Mouse (Mus musculus): ENCODE measurements around the gene Twnk. TPM values are rescaled to one million over a fixed set of nuclear protein-coding genes. Genes with fewer than 3 reads are reported as not detected.

The Twnk gene
- total and polyA plus RNA-seq, 3 experiments = 12.4 to 30.1 (median 18.9) TPM

DNA sequence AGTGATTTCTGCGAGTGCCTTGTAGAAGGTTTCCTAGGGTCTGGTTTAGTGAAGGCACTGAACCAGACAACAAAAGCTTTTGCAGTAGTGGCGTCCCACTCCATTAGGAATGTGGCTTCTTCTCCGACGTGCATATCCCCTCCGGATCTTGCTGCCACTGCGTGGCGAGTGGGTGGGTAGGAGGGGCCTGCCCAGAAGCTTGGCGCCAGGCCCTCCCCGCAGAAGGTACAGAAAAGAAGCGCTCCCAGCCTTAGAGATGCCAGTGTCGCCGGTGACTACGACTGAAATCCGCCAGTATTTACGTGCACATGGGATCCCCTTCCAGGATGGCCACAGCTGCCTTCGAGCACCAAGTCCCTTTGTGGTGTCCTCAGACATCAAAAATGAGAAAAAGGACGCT, 1.6 kb downstream of the Twnk start:
- in situ Hi-C loops (cut with MboI; ENCODE audit: low pct_ligation_motif_present, low pct_unique_long_range_greater_than_20kb, low sequenced_read_pairs) = no loop called here
- peaks cover 42 to 78% of the 10 kb centered on the region in 2 experiments for H3K36me3 ChIP-seq (replicated peaks in 1 of 2; ENCODE audit: control insufficient read depth in 1 of 2, insufficient read depth in 1 of 2, low read length in 1 of 2)
- DNase-seq (ENCODE audit: extremely low read depth) = no peak
- TF ChIP-seq MAX (IDR thresholded peaks at IDR 0.05; ENCODE audit: low read length) = no peak
- TF ChIP-seq ETS1 (conservative IDR thresholded peaks at IDR 0.05; ENCODE audit: low read depth, low read length) = no peak
- TF ChIP-seq POLR2A (IDR thresholded peaks at IDR 0.05; ENCODE audit: low read depth, low read length) = no peak
- no peak for TF ChIP-seq TCF12 (IDR thresholded peaks at IDR 0.05; ENCODE audit: low read depth, low read length)
- TF ChIP-seq CHD2 (IDR thresholded peaks at IDR 0.05; ENCODE audit: low read length) = no peak
- no peak for TF ChIP-seq MEF2A (IDR thresholded peaks at IDR 0.05; ENCODE audit: borderline replicate concordance, low read depth, low read length)
- no peak for TF ChIP-seq SMC3 (IDR thresholded peaks at IDR 0.05; ENCODE audit: low read depth, low read length)
- no peak for TF ChIP-seq TBP (conservative IDR thresholded peaks at IDR 0.05; ENCODE audit: low read depth, low read length)
- TF ChIP-seq KAT2A (IDR thresholded peaks at IDR 0.05; ENCODE audit: insufficient replicate concordance, low read length) = no peak
- no peak for TF ChIP-seq ZMIZ1 (IDR thresholded peaks at IDR 0.05; ENCODE audit: low read depth, low read length)
- TF ChIP-seq JUN (IDR thresholded peaks at IDR 0.05; ENCODE audit: insufficient read depth, low read depth, low read length) = no peak
- no peak for TF ChIP-seq E2F4 (IDR thresholded peaks at IDR 0.05; ENCODE audit: insufficient replicate concordance, low read depth, low read length)
- TF ChIP-seq USF2 (conservative IDR thresholded peaks at IDR 0.05; ENCODE audit: low read depth, low read length) = no peak
- TF ChIP-seq GABPA (IDR thresholded peaks at IDR 0.05; ENCODE audit: insufficient replicate concordance, low read depth, low read length) = no peak
- no peak for TF ChIP-seq EP300 (IDR thresholded peaks at IDR 0.05; ENCODE audit: low read length)
- TF ChIP-seq PAX5 (IDR thresholded peaks at IDR 0.05; ENCODE audit: low read length) = no peak
- TF ChIP-seq ZC3H11A (IDR thresholded peaks at IDR 0.05; ENCODE audit: low read depth, low read length) = no peak
- no peak for TF ChIP-seq ZKSCAN1 (IDR thresholded peaks at IDR 0.05; ENCODE audit: borderline replicate concordance, low read depth, low read length)
- no peak for TF ChIP-seq USF1 (IDR thresholded peaks at IDR 0.05; ENCODE audit: low read depth, low read length)
- TF ChIP-seq MAFK (IDR thresholded peaks at IDR 0.05; ENCODE audit: insufficient replicate concordance, low read length) = no peak
- H3K4me3 ChIP-seq (replicated peaks in 1 of 3; ENCODE audit: low read depth in 2 of 3, low read length in 2 of 3, poor library complexity in 1 of 3) = peak overlapping the region; percentile 94 to 96 (median 95)
- no peaks in the 10 kb centered on the region for H3K27me3 ChIP-seq (replicated peaks)
- peak overlapping the region; percentile 47 for H3K9ac ChIP-seq (ENCODE audit: insufficient read depth, low read depth)
- dilution Hi-C loops (cut with MboI; ENCODE audit: extremely low pct_ligation_motif_present, extremely low pct_unique_long_range_greater_than_20kb, low sequenced_read_pairs) = no loop called here
- peaks cover 19% of the 10 kb centered on the region for H3K79me2 ChIP-seq (replicated peaks; ENCODE audit: control insufficient read depth, extremely low read depth, insufficient read depth, poor library complexity, severe bottlenecking)
- H3K4me2 ChIP-seq (ENCODE audit: insufficient read depth, low read depth, poor library complexity, severe bottlenecking) = peak overlapping the region; percentile 41
- no peak overlapping the region for H3K27ac ChIP-seq (ENCODE audit: insufficient read depth, low read depth)
- peaks cover 15 to 37% of the 10 kb centered on the region in 2 experiments for H3K4me1 ChIP-seq (ENCODE audit: control insufficient read depth in 1 of 2, insufficient read depth in 2 of 2)
- no peaks in the 10 kb centered on the region for H3K9me3 ChIP-seq (replicated peaks; ENCODE audit: low read length)

DNA sequence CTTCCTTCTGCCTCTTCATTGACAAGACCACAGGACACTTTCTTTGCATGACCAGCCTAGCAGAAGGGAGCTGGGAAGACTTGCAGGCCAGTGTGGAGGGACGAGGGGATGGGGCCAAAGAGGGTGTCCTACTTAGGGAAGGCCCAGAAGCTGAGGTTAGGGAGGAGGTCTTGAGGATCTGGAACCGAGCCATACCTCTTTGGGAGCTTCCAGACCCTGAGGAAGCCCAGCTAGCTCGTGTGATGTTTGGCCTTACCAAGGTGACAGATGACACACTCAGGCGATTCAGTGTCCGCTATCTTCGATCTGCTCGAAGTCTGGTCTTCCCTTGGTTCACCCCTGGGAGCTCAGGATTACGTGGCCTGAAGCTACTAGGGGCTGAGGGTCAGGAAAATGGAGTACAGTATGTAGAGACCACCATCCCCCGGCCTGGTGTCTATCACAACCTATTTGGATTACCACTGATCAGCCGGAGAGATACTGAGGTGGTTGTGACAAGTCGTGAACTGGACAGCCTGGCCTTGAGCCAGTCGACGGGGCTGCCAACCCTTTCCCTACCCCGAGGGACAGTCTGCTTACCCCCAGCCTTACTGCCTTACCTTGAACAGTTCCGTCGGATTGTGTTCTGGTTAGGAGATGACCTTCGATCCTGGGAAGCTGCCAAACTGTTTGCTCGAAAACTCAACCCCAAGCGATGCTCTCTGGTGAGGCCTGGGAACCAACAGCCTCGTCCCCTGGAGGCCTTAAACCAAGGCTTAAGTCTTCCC, 2.1 kb downstream of the Twnk start:
- in situ Hi-C loops (cut with MboI; ENCODE audit: low pct_ligation_motif_present, low pct_unique_long_range_greater_than_20kb, low sequenced_read_pairs) (no loop called here), dilution Hi-C loops (cut with MboI; ENCODE audit: extremely low pct_ligation_motif_present, extremely low pct_unique_long_range_greater_than_20kb, low sequenced_read_pairs) (no loop called here)
- Histone ChIP-seq H3K9me3 (replicated peaks; ENCODE audit: low read length) (no peaks in the 10 kb centered on the region), H3K36me3 (replicated peaks in 1 of 2; ENCODE audit: control insufficient read depth in 1 of 2, insufficient read depth in 1 of 2, low read length in 1 of 2) (peaks cover 42 to 78% of the 10 kb centered on the region in 2 experiments), H3K79me2 (replicated peaks; ENCODE audit: control insufficient read depth, extremely low read depth, insufficient read depth, poor library complexity, severe bottlenecking) (peaks cover 19% of the 10 kb centered on the region), H3K9ac (ENCODE audit: insufficient read depth, low read depth) (peak overlapping the region; percentile 47; the same call in 1 of the 2 replicates), H3K4me3 (replicated peaks in 1 of 3; ENCODE audit: low read depth in 2 of 3, low read length in 2 of 3, poor library complexity in 1 of 3) (peak overlapping the region; percentile 94 to 96 (median 95)), H3K27ac (ENCODE audit: insufficient read depth, low read depth) (no peak overlapping the region), H3K27me3 (replicated peaks) (no peaks in the 10 kb centered on the region), H3K4me1 (ENCODE audit: control insufficient read depth in 1 of 2, insufficient read depth in 2 of 2) (peaks cover 15 to 37% of the 10 kb centered on the region in 2 experiments), H3K4me2 (ENCODE audit: insufficient read depth, low read depth, poor library complexity, severe bottlenecking) (peak overlapping the region; percentile 41)
- DNase-seq (ENCODE audit: extremely low read depth) = no peak
- TF ChIP-seq BHLHE40 (IDR thresholded peaks at IDR 0.05; ENCODE audit: low read depth, low read length) (no peak), GABPA (IDR thresholded peaks at IDR 0.05; ENCODE audit: insufficient replicate concordance, low read depth, low read length) (no peak), MYC (IDR thresholded peaks at IDR 0.05; ENCODE audit: low read depth, low read length) (no peak), TBP (conservative IDR thresholded peaks at IDR 0.05; ENCODE audit: low read depth, low read length) (no peak), IRF4 (IDR thresholded peaks at IDR 0.05; ENCODE audit: low read depth, low read length) (no peak), MXI1 (IDR thresholded peaks at IDR 0.05; ENCODE audit: low read depth, low read length) (no peak), RAD21 (IDR thresholded peaks at IDR 0.05; ENCODE audit: low read depth, low read length) (no peak), MAX (IDR thresholded peaks at IDR 0.05; ENCODE audit: low read length) (no peak), MEF2A (IDR thresholded peaks at IDR 0.05; ENCODE audit: borderline replicate concordance, low read depth, low read length) (no peak), HCFC1 (IDR thresholded peaks at IDR 0.05; ENCODE audit: low read depth, low read length) (no peak), JUND (conservative IDR thresholded peaks at IDR 0.05; ENCODE audit: low read depth, low read length) (no peak), USF1 (IDR thresholded peaks at IDR 0.05; ENCODE audit: low read depth, low read length) (no peak), ETS1 (conservative IDR thresholded peaks at IDR 0.05; ENCODE audit: low read depth, low read length) (no peak), KAT2A (IDR thresholded peaks at IDR 0.05; ENCODE audit: insufficient replicate concordance, low read length) (no peak), MAFK (IDR thresholded peaks at IDR 0.05; ENCODE audit: insufficient replicate concordance, low read length) (no peak)
